Mouse (Mus musculus) layer of hippocampus, postnatal 10 days (tissue): Measurements from ENCODE around the gene Gm17018. TPM values are rescaled to one million over a fixed set of nuclear protein-coding genes. Genes with fewer than 3 reads are reported as not detected.

Experiments used
- DNase-seq, 2 experiments: peaks; one replicate each; pipeline ENCODE4 v3.0.0; 2021; ENCODE audit warnings: low spot score in 2 of 2
- total RNA-seq, 2 experiments: library from RNA; stranded (reverse); gene quantifications; 2 replicates each; pipeline ENCODE4 v1.2.3; 2021

The Gm17018 gene
- total RNA-seq, 2 experiments from 2014 or later = 55.6 to 56.4 TPM

GRCm38 (mm10) chr19:45587509-45588292, 27.3 kb downstream of the Gm17018 start:
- DNase-seq = no peak

GRCm38 (mm10) chr19:45589761-45590160, 29.3 kb downstream of the Gm17018 start:
- DNase-seq = no peak

- DNase-seq = no peak
These were observed 31.3 kb downstream of the Gm17018 start for GRCm38 (mm10) chr19:45591704-45592103.

GRCm38 (mm10) chr19:45592916-45593315, 32.5 kb downstream of the Gm17018 start:
- no peak for DNase-seq

- DNase-seq = no peak
These were observed 33.7 kb downstream of the Gm17018 start for GRCm38 (mm10) chr19:45594079-45594478.

GRCm38 (mm10) chr19:45595481-45595880, 35.1 kb downstream of the Gm17018 start:
- DNase-seq = no peak

GRCm38 (mm10) chr19:45596019-45596418, 35.6 kb downstream of the Gm17018 start:
- DNase-seq = no peak

- DNase-seq = no peak
These were observed 36.0 kb downstream of the Gm17018 start for GRCm38 (mm10) chr19:45596434-45596833.

GRCm38 (mm10) chr19:45597106-45597505, 36.7 kb downstream of the Gm17018 start:
- DNase-seq = no peak

- no peak for DNase-seq
These were observed 42.2 kb downstream of the Gm17018 start for GRCm38 (mm10) chr19:45602606-45603005.

GRCm38 (mm10) chr19:45606701-45607100, 46.3 kb downstream of the Gm17018 start:
- DNase-seq = no peak

- DNase-seq = peak in 1 of 2 experiments; percentile 25
These were observed 47.1 kb downstream of the Gm17018 start for GRCm38 (mm10) chr19:45607479-45607878.

- DNase-seq = no peak
These were observed 48.4 kb downstream of the Gm17018 start for GRCm38 (mm10) chr19:45608648-45609339.

GRCm38 (mm10) chr19:45610823-45611222, 50.4 kb downstream of the Gm17018 start:
- DNase-seq = no peak

GRCm38 (mm10) chr19:45614375-45614774, 54.0 kb downstream of the Gm17018 start:
- DNase-seq = no peak

GRCm38 (mm10) chr19:45614928-45615327, 54.5 kb downstream of the Gm17018 start:
- peak; percentile 33 to 57 for DNase-seq

- no peak for DNase-seq
These were observed 55.2 kb downstream of the Gm17018 start for GRCm38 (mm10) chr19:45615415-45616213.

GRCm38 (mm10) chr19:45616214-45616518, 55.8 kb downstream of the Gm17018 start:
- no peak for DNase-seq

- no peak for DNase-seq
These were observed 56.3 kb downstream of the Gm17018 start for GRCm38 (mm10) chr19:45616735-45617134.

- no peak for DNase-seq
These were observed 57.8 kb downstream of the Gm17018 start for GRCm38 (mm10) chr19:45618184-45618583.

GRCm38 (mm10) chr19:45619744-45620501, 59.5 kb downstream of the Gm17018 start:
- DNase-seq = no peak
